Mouse (Mus musculus) gastrocnemius, postnatal 4 days (tissue): Measurements from ENCODE around the gene Lrrfip2. TPM values are rescaled to one million over a fixed set of nuclear protein-coding genes. Genes with fewer than 3 reads are reported as not detected.

ENCODE experiments used
- DNase-seq, 2 experiments: peaks; one replicate each; pipeline ENCODE4 v3.0.0; 2021 to 2022; ENCODE audit warnings: low spot score in 2 of 2, mixed read lengths in 2 of 2
- total RNA-seq, 2 experiments: library from RNA; stranded (reverse); gene quantifications; 2 replicates each; pipeline ENCODE4 v1.2.3; 2021

The Lrrfip2 gene
- total RNA-seq, 2 experiments from 2014 or later, result 77.3 to 93.3 TPM

- no peak for DNase-seq
These were observed 157.8 kb downstream of the Lrrfip2 start for GRCm38 (mm10) chr9:111275156-111275555.

Other genes with a start within 250 kb of the Lrrfip2 start
- gene Als2cl, start 237.7 kb upstream of the Lrrfip2 start, total RNA-seq, result 1 to 10 TPM; 5.8 to 6.6 TPM
- under 1 TPM; 0.47 to 0.60 TPM for gene Tmie, start 237.5 kb upstream of the Lrrfip2 start, total RNA-seq
- gene Fam240a, start 200.7 kb upstream of the Lrrfip2 start, total RNA-seq, result 1 to 10 TPM; 1.8 to 2.5 TPM
- gene Tdgf1, start 171.4 kb upstream of the Lrrfip2 start, total RNA-seq, result not detected
- 10 to 100 TPM in 1 of 2 experiments, 1 to 10 TPM in 1; 8.8 to 13.3 TPM for gene Lrrc2, start 166.0 kb upstream of the Lrrfip2 start, total RNA-seq
- gene Rtp3, start 127.0 kb upstream of the Lrrfip2 start, total RNA-seq, result 1 to 10 TPM in 1 of 2 experiments, under 1 TPM in 1; 0.93 to 1.1 TPM
- gene Ltf, start 98.3 kb upstream of the Lrrfip2 start, total RNA-seq, result 1 to 10 TPM; 1.2 to 3.6 TPM
- gene Ccrl2, start 60.1 kb upstream of the Lrrfip2 start, total RNA-seq, result 1 to 10 TPM; 1.4 to 1.8 TPM
- gene Mlh1, start 154.2 kb downstream of the Lrrfip2 start, total RNA-seq, result 10 to 100 TPM; 18.3 to 27.6 TPM
- gene Epm2aip1, start 154.3 kb downstream of the Lrrfip2 start, total RNA-seq, result 10 to 100 TPM; 38.2 to 44.2 TPM
- under 1 TPM; 0.62 to 0.76 TPM for gene Trank1, start 194.1 kb downstream of the Lrrfip2 start, total RNA-seq